Mouse (Mus musculus) heart, adult 2 months (tissue): ENCODE results near the gene Ankrd27.

Experiments used
- CTCF ChIP-seq: fragments of 200-600 bp; IDR thresholded peaks from 2 replicates; pipeline ENCODE4 v1.8.1; 2022; ENCODE audit warnings: antibody characterized with exemption, mild to moderate bottlenecking, moderate library complexity
- POLR2A ChIP-seq: fragments of 200-500 bp; IDR thresholded peaks from 2 replicates; pipeline ENCODE4 v1.6.1; 2011; ENCODE audit warnings: mild to moderate bottlenecking, low read depth, low read length, control low read depth; ENCODE audit not compliant: insufficient read depth

GRCm38 (mm10) chr7:35558681-35559080, 27.4 kb upstream of the Ankrd27 start:
- TF ChIP-seq CTCF (no peak), POLR2A (no peak)
